Mouse (Mus musculus): ENCODE results near the gene Gosr1. TPM values are rescaled to one million over a fixed set of nuclear protein-coding genes. Genes with fewer than 3 reads are reported as not detected.
"Not testable (repeated sequence)": the region's sequence is repeated elsewhere in the genome, so short reads cannot be mapped to it uniquely, and the experiment has no call there.

Gosr1 gene
- polyA plus RNA-seq, 2 experiments = 24.7 to 36.3 TPM

DNA sequence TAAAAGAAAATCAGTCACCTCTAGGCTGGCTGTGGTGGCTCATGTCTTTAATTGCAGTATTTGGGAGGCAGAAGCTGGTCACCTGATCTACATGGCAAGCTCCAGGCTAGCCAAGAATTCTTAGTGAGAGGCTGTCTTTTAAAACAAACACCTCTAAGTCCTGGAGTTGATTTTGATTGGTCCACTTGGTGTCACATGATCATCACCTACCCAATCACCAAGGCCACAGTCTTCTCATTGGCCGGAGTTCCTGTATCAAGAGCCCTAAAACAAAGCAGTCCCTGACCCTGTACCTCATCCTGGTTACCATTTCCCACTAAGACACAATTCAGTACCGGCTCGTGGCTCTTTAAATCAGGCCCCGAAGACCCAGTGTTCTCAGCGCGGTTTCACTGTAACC, 67.6 kb downstream of the Gosr1 start:
- H3K4me3 ChIP-seq (replicated peaks; ENCODE audit: low read length) = no peak overlapping the region
- H3K27ac ChIP-seq (replicated peaks; ENCODE audit: low read depth, low read length) = no peak overlapping the region
- H3K9me3 ChIP-seq (ENCODE audit: control insufficient read depth, low read length) = no peaks in the 10 kb centered on the region
- H3K27me3 ChIP-seq (ENCODE audit: control insufficient read depth, insufficient read depth, low read length) = no peaks in the 10 kb centered on the region
- no peak overlapping the region for H3K9ac ChIP-seq (ENCODE audit: low read depth, low read length, severe bottlenecking)
- no peaks in the 10 kb centered on the region for H3K4me1 ChIP-seq (ENCODE audit: control insufficient read depth, insufficient read depth, low read length)
- H3K4me2 ChIP-seq (replicated peaks; ENCODE audit: low read depth, low read length, severe bottlenecking) = no peak overlapping the region
- no peaks in the 10 kb centered on the region for H3K36me3 ChIP-seq (ENCODE audit: control insufficient read depth, insufficient read depth, low read length)
- ATAC-seq (ENCODE audit: low FRiP score, low read depth) (no peak), DNase-seq (ENCODE audit: low spot score) (no peak)
- TF ChIP-seq POLR2A (IDR thresholded peaks at IDR 0.05; ENCODE audit: borderline replicate concordance, extremely low read depth, insufficient read depth, insufficient read length) = no peak
- 65% methylated on average over 6 of the region's 6 CpGs for WGBS

DNA sequence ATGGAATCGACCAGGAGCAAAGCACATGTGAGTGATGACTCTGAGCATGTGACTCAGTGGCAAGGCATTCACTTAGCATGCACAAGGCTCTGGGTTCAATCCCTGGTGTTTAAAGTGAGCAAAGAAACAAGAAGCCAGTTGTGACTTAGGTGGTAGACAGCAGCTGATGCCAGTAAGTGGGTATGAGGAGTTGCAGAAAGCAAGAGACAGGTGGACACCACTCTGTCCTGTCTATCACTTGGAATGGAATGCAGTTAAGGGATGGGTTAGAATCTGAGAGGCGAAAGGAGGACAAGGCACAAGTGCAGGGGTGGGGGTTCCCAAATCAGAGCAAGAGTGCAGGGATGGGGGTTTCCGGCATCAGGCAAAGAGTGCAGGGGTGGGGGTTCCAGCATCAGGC, 71.3 kb downstream of the Gosr1 start:
- Histone ChIP-seq H3K4me2 (replicated peaks; ENCODE audit: low read depth, low read length, severe bottlenecking) (no peak overlapping the region), H3K27ac (replicated peaks; ENCODE audit: low read depth, low read length) (no peak overlapping the region), H3K9me3 (ENCODE audit: control insufficient read depth, low read length) (no peaks in the 10 kb centered on the region), H3K36me3 (ENCODE audit: control insufficient read depth, insufficient read depth, low read length) (no peaks in the 10 kb centered on the region), H3K27me3 (ENCODE audit: control insufficient read depth, insufficient read depth, low read length) (no peaks in the 10 kb centered on the region), H3K9ac (ENCODE audit: low read depth, low read length, severe bottlenecking) (no peak overlapping the region), H3K4me3 (replicated peaks; ENCODE audit: low read length) (no peak overlapping the region), H3K4me1 (ENCODE audit: control insufficient read depth, insufficient read depth, low read length) (no peaks in the 10 kb centered on the region)
- 76% methylated on average over 3 of the region's 3 CpGs for WGBS
- DNase-seq (ENCODE audit: low spot score) = no peak
- no peak for TF ChIP-seq POLR2A (IDR thresholded peaks at IDR 0.05; ENCODE audit: borderline replicate concordance, extremely low read depth, insufficient read depth, insufficient read length)
- no peak for ATAC-seq (ENCODE audit: low FRiP score, low read depth)

DNA sequence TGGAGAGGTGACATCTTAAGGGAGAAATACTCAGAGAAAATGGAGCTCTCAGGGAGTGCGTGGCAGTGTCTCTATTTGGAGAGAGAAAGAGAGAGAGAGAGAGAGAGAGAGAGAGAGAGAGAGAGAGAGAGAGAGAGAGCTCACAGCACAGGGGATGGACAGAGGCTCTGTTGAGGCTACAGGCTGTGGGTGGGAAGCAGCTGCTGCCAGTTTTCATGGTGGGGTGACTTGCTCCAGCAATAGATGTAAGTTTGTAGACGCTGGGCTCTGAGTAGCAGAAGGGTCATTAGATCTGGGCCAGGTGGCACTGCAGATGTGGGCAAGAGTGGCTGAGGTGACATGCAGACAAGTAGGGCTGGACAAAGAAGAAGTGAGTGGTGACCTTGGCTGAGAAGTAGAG, 77.8 kb downstream of the Gosr1 start:
- Histone ChIP-seq H3K4me3 (replicated peaks; ENCODE audit: low read length) (no peak overlapping the region), H3K27me3 (ENCODE audit: control insufficient read depth, insufficient read depth, low read length) (no peaks in the 10 kb centered on the region), H3K36me3 (ENCODE audit: control insufficient read depth, insufficient read depth, low read length) (no peaks in the 10 kb centered on the region), H3K4me1 (ENCODE audit: control insufficient read depth, insufficient read depth, low read length) (no peaks in the 10 kb centered on the region), H3K4me2 (replicated peaks; ENCODE audit: low read depth, low read length, severe bottlenecking) (no peak overlapping the region), H3K9me3 (ENCODE audit: control insufficient read depth, low read length) (no peaks in the 10 kb centered on the region), H3K27ac (replicated peaks; ENCODE audit: low read depth, low read length) (no peak overlapping the region), H3K9ac (ENCODE audit: low read depth, low read length, severe bottlenecking) (no peak overlapping the region)
- DNase-seq (ENCODE audit: low spot score) (no peak), ATAC-seq (ENCODE audit: low FRiP score, low read depth) (no peak)
- whole genome bisulfite sequencing = 81% methylated on average over 2 of the region's 2 CpGs
- no peak for TF ChIP-seq POLR2A (IDR thresholded peaks at IDR 0.05; ENCODE audit: borderline replicate concordance, extremely low read depth, insufficient read depth, insufficient read length)

DNA sequence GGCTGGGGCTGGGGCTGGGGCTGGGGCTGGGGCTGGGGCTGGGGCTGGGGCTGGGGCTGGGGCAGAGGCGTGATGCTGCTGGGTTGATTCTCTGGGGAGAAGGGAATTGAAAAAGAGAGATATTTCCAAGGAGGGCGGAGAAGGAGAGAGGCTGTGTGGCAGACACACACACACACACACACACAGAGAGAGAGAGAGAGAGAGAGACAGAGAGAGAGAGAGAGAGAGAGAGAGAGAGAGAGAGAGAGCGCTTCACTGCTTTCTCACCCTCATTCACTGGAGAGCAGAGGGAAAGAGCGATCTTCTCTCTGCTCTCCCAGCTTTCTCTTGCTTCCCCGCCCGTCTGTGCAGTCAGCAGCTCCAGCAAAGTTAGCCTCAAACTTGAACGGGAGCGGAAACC, 83.9 kb downstream of the Gosr1 start, which contains the start of gene Trarg1:
TSS of gene Trarg1 (plus strand) at position 301 of the 400 bp plus-strand sequence.
- not testable (repeated sequence) for ATAC-seq (ENCODE audit: low FRiP score, low read depth); H3K27me3 ChIP-seq (ENCODE audit: control insufficient read depth, insufficient read depth, low read length); DNase-seq (ENCODE audit: low spot score); H3K36me3 ChIP-seq (ENCODE audit: control insufficient read depth, insufficient read depth, low read length); H3K27ac ChIP-seq (replicated peaks; ENCODE audit: low read depth, low read length); H3K4me1 ChIP-seq (ENCODE audit: control insufficient read depth, insufficient read depth, low read length); H3K4me3 ChIP-seq (replicated peaks; ENCODE audit: low read length); H3K4me2 ChIP-seq (replicated peaks; ENCODE audit: low read depth, low read length, severe bottlenecking); H3K9me3 ChIP-seq (ENCODE audit: control insufficient read depth, low read length)
- 40% methylated on average over 7 of the region's 8 CpGs for WGBS
- 0 out of 2 replicates have a peak within 1 kb of the TSS, but pooled peaks have one; percentile 29 for H3K9ac ChIP-seq (ENCODE audit: low read depth, low read length, severe bottlenecking)

Other genes with a start within 250 kb of the Gosr1 start
- 67.5 and 82.3 TPM in 2 replicates for gene Abr, start 141.3 kb downstream of the Gosr1 start, polyA plus RNA-seq (2012; rRNA removed)
- 39.7 and 44.5 TPM in 2 replicates for gene Abr, start 141.3 kb downstream of the Gosr1 start, polyA plus RNA-seq (2014; fragmentation: Nextera tagmentation; extraction: Ambion mirVana)
- gene Bhlha9, start 91.1 kb downstream of the Gosr1 start, polyA plus RNA-seq (2012; rRNA removed) = 1.9 and 2.4 TPM in 2 replicates
- 2.2 and 2.5 TPM in 2 replicates for gene Bhlha9, start 91.1 kb downstream of the Gosr1 start, polyA plus RNA-seq (2014; fragmentation: Nextera tagmentation; extraction: Ambion mirVana)
- 0.18 and 0.20 TPM in 2 replicates for gene Trarg1, start 83.8 kb downstream of the Gosr1 start, polyA plus RNA-seq (2012; rRNA removed)
- gene Trarg1, start 83.8 kb downstream of the Gosr1 start, polyA plus RNA-seq (2014; fragmentation: Nextera tagmentation; extraction: Ambion mirVana) = 0.51 and 0.57 TPM in 2 replicates
- 24.9 and 25.1 TPM in 2 replicates for gene Cpd, start 83.4 kb upstream of the Gosr1 start, polyA plus RNA-seq (2012; rRNA removed)
- gene Cpd, start 83.4 kb upstream of the Gosr1 start, polyA plus RNA-seq (2014; fragmentation: Nextera tagmentation; extraction: Ambion mirVana) = 21.0 and 21.7 TPM in 2 replicates
- gene Tmigd1, start 138.6 kb upstream of the Gosr1 start, polyA plus RNA-seq (2012; rRNA removed) = 0.09 and 0.17 TPM in 2 replicates
- 0.33 and 0.36 TPM in 2 replicates for gene Tmigd1, start 138.6 kb upstream of the Gosr1 start, polyA plus RNA-seq (2014; fragmentation: Nextera tagmentation; extraction: Ambion mirVana)
- 44.3 and 64.8 TPM in 2 replicates for gene Blmh, start 161.2 kb upstream of the Gosr1 start, polyA plus RNA-seq (2012; rRNA removed)
- 138 and 146 TPM in 2 replicates for gene Blmh, start 161.2 kb upstream of the Gosr1 start, polyA plus RNA-seq (2014; fragmentation: Nextera tagmentation; extraction: Ambion mirVana)
- 0.79 and 1.5 TPM in 2 replicates for gene Slc6a4, start 235.0 kb upstream of the Gosr1 start, polyA plus RNA-seq (2012; rRNA removed)
- gene Slc6a4, start 235.0 kb upstream of the Gosr1 start, polyA plus RNA-seq (2014; fragmentation: Nextera tagmentation; extraction: Ambion mirVana) = 0.90 and 1.2 TPM in 2 replicates

All from limb, embryonic 14.5 days (tissue).